Mouse (Mus musculus) E14TG2a.4 (cell line): Measurements from ENCODE around the gene Utrn.
A peak's percentile ranks its signal among the peaks of the same experiment; 100 is the strongest.
"Not testable (repeated sequence)": the region's sequence is repeated elsewhere in the genome, so short reads cannot be mapped to it uniquely, and the experiment has no call there.

Source experiments
- H3K27me3 ChIP-seq: 2 replicates; pipeline ENCODE4 v1.6.1; 2014; ENCODE audit warnings: low read length, control low read depth; ENCODE audit not compliant: insufficient read depth
- H3K36me3 ChIP-seq: 2 replicates; pipeline ENCODE4 v1.6.1; 2014; ENCODE audit warnings: low read length, control low read depth; ENCODE audit not compliant: insufficient read depth
- H3K4me1 ChIP-seq: replicated peaks from 2 replicates; pipeline ENCODE4 v1.6.1; 2014; ENCODE audit warnings: low read depth, low read length, control low read depth
- H3K4me3 ChIP-seq: replicated peaks from 2 replicates; pipeline ENCODE4 v1.5.1; 2014; ENCODE audit warnings: mild to moderate bottlenecking, low read length
- H3K9me3 ChIP-seq: 2 replicates; pipeline ENCODE4 v1.6.1; 2014; ENCODE audit warnings: low read length, control low read depth
- CTCF ChIP-seq: conservative IDR thresholded peaks from 2 replicates; pipeline ENCODE4 v1.5.1; 2014; ENCODE audit warnings: low read length
- NANOG ChIP-seq: IDR thresholded peaks from 2 replicates; pipeline ENCODE4 v1.6.1; 2014; ENCODE audit warnings: borderline replicate concordance, low read length, mixed read lengths
- POU5F1 ChIP-seq: IDR thresholded peaks from 2 replicates; pipeline ENCODE4 v1.6.1; 2014; ENCODE audit warnings: low read length, borderline replicate concordance

Gene Utrn

GRCm38 (mm10) chr10:12618397-12618796, 250.8 kb downstream of the Utrn start:
- TF ChIP-seq POU5F1 (no peak), CTCF (no peak), NANOG (no peak)
- no peak overlapping the region for H3K4me3 ChIP-seq
- no peaks in the 10 kb centered on the region for H3K9me3 ChIP-seq
- no peaks in the 10 kb centered on the region for H3K27me3 ChIP-seq
- H3K4me1 ChIP-seq: peaks cover 7% of the 10 kb centered on the region
- H3K36me3 ChIP-seq: no peaks in the 10 kb centered on the region

GRCm38 (mm10) chr10:12615723-12616122, 253.4 kb downstream of the Utrn start:
- no peaks in the 10 kb centered on the region for H3K27me3 ChIP-seq

GRCm38 (mm10) chr10:12614465-12615199, 254.5 kb downstream of the Utrn start:
- Histone ChIP-seq H3K9me3 (no peaks in the 10 kb centered on the region), H3K27me3 (no peaks in the 10 kb centered on the region), H3K4me3 (peak overlapping the region; percentile 78), H3K4me1 (peaks cover 37% of the 10 kb centered on the region), H3K36me3 (no peaks in the 10 kb centered on the region)
- TF ChIP-seq POU5F1 (peak; percentile 87), NANOG (peak; percentile 99), CTCF (no peak)

More at GRCm38 (mm10) chr10:12615723-12616122, 253.4 kb downstream of the Utrn start:
- no peaks in the 10 kb centered on the region for H3K36me3 ChIP-seq
- H3K9me3 ChIP-seq: no peaks in the 10 kb centered on the region
- TF ChIP-seq CTCF (peak; percentile 40), POU5F1 (no peak), NANOG (no peak)
- H3K4me3 ChIP-seq: no peak overlapping the region
- peaks cover 27% of the 10 kb centered on the region for H3K4me1 ChIP-seq

GRCm38 (mm10) chr10:12612235-12612863, 256.8 kb downstream of the Utrn start:
- TF ChIP-seq POU5F1: no peak
- peak; percentile 96 for TF ChIP-seq CTCF
- Histone ChIP-seq H3K4me3 (peak overlapping the region; percentile 78), H3K36me3 (no peaks in the 10 kb centered on the region), H3K27me3 (no peaks in the 10 kb centered on the region), H3K4me1 (peaks cover 56% of the 10 kb centered on the region), H3K9me3 (no peaks in the 10 kb centered on the region)

- no peaks in the 10 kb centered on the region for H3K27me3 ChIP-seq
These were observed 259.3 kb downstream of the Utrn start for GRCm38 (mm10) chr10:12609896-12610295.

GRCm38 (mm10) chr10:12608634-12609033, 260.5 kb downstream of the Utrn start:
- Histone ChIP-seq H3K4me1 (peaks cover 85% of the 10 kb centered on the region), H3K27me3 (no peaks in the 10 kb centered on the region), H3K36me3 (peaks cover 16% of the 10 kb centered on the region), H3K4me3 (peak overlapping the region; percentile 61), H3K9me3 (no peaks in the 10 kb centered on the region)
- no peak for TF ChIP-seq CTCF
- TF ChIP-seq POU5F1: peak; percentile 60; the same call in 1 of the 2 replicates
- peak; percentile 73 for TF ChIP-seq NANOG

More at GRCm38 (mm10) chr10:12609896-12610295, 259.3 kb downstream of the Utrn start:
- TF ChIP-seq POU5F1 (no peak), CTCF (no peak), NANOG (no peak)
- Histone ChIP-seq H3K9me3 (no peaks in the 10 kb centered on the region), H3K4me3 (peak overlapping the region; percentile 61), H3K36me3 (peaks cover 4% of the 10 kb centered on the region; the same call in 1 of the 2 replicates), H3K4me1 (peaks cover 72% of the 10 kb centered on the region)

GRCm38 (mm10) chr10:12607180-12607579, 262.0 kb downstream of the Utrn start:
- H3K4me1 ChIP-seq: peaks cover 86% of the 10 kb centered on the region
- H3K27me3 ChIP-seq: not testable (repeated sequence)

GRCm38 (mm10) chr10:12595379-12595778, 273.8 kb downstream of the Utrn start:
- 0 out of 2 replicates have a peak, but pooled peaks cover 6% of the 10 kb centered on the region for H3K36me3 ChIP-seq
- H3K27me3 ChIP-seq: no peaks in the 10 kb centered on the region
- no peak overlapping the region for H3K4me3 ChIP-seq
- peak; percentile 42; the same call in 1 of the 2 replicates for TF ChIP-seq NANOG
- TF ChIP-seq POU5F1: no peak
- TF ChIP-seq CTCF: no peak
- peaks cover 42% of the 10 kb centered on the region for H3K4me1 ChIP-seq
- H3K9me3 ChIP-seq: no peaks in the 10 kb centered on the region

More at GRCm38 (mm10) chr10:12607180-12607579, 262.0 kb downstream of the Utrn start:
- H3K9me3 ChIP-seq, H3K4me3 ChIP-seq: not testable (repeated sequence)
- H3K36me3 ChIP-seq: peaks cover 27% of the 10 kb centered on the region
